Mouse (Mus musculus) MEL-GATA-1-ER (cell line): ENCODE measurements at regions not wholly inside any gene's neighbourhood (a gene's known extent, or its start where the extent isn't known, plus 50 kb on each side); places are given as distances from the start of the nearest gene placed in this dataset.

ENCODE experiments used
- DNase-seq: peaks from one replicate; pipeline ENCODE4 v3.0.0-alpha.2; 2012; ENCODE audit warnings: low read depth; ENCODE audit errors: extremely low read depth

GRCm38 (mm10) chr10:21672171-21672570 lies 79.2 kb downstream of the 1700020N01Rik start:
- DNase-seq: no peak

- DNase-seq: no peak
Observed at GRCm38 (mm10) chr10:21672666-21673065, 79.7 kb downstream of the 1700020N01Rik start.

- no peak for DNase-seq
Observed at GRCm38 (mm10) chr10:21673831-21674230, 80.9 kb downstream of the 1700020N01Rik start.

- no peak for DNase-seq
Observed at GRCm38 (mm10) chr10:21675786-21676185, 82.8 kb downstream of the 1700020N01Rik start.

GRCm38 (mm10) chr10:21677911-21678310 lies 85.0 kb downstream of the 1700020N01Rik start:
- no peak for DNase-seq

- no peak for DNase-seq
Observed at GRCm38 (mm10) chr10:21678372-21678771, 85.4 kb downstream of the 1700020N01Rik start.

- no peak for DNase-seq
Observed at GRCm38 (mm10) chr10:21678811-21679451, 86.0 kb downstream of the 1700020N01Rik start.

- no peak for DNase-seq
Observed at GRCm38 (mm10) chr10:21680789-21681188, 87.8 kb downstream of the 1700020N01Rik start.

GRCm38 (mm10) chr10:21684286-21685013 lies 91.5 kb downstream of the 1700020N01Rik start:
- DNase-seq: no peak

GRCm38 (mm10) chr10:21685122-21685798 lies 92.3 kb downstream of the 1700020N01Rik start:
- DNase-seq: no peak

GRCm38 (mm10) chr10:21686060-21686459 lies 93.1 kb downstream of the 1700020N01Rik start:
- no peak for DNase-seq

GRCm38 (mm10) chr10:21687484-21687883 lies 94.5 kb downstream of the 1700020N01Rik start:
- DNase-seq: peak; percentile 57

- DNase-seq: no peak
Observed at GRCm38 (mm10) chr10:21688513-21688912, 95.6 kb downstream of the 1700020N01Rik start.

GRCm38 (mm10) chr10:21689847-21690269 lies 96.9 kb downstream of the 1700020N01Rik start:
- DNase-seq: peak; percentile 40

GRCm38 (mm10) chr10:21695185-21695584 lies 102.2 kb downstream of the 1700020N01Rik start:
- DNase-seq: no peak

GRCm38 (mm10) chr10:21696671-21697070 lies 103.7 kb downstream of the 1700020N01Rik start:
- DNase-seq: no peak

- no peak for DNase-seq
Observed at GRCm38 (mm10) chr10:21701580-21701979, 108.6 kb downstream of the 1700020N01Rik start.

- DNase-seq: no peak
Observed at GRCm38 (mm10) chr10:21702134-21702533, 109.2 kb downstream of the 1700020N01Rik start.

GRCm38 (mm10) chr10:21711866-21712265 lies 118.9 kb downstream of the 1700020N01Rik start:
- DNase-seq: no peak

GRCm38 (mm10) chr10:21712828-21713227 lies 119.9 kb downstream of the 1700020N01Rik start:
- DNase-seq: no peak

GRCm38 (mm10) chr10:21715436-21715835 lies 122.5 kb downstream of the 1700020N01Rik start:
- no peak for DNase-seq

- no peak for DNase-seq
Observed at GRCm38 (mm10) chr10:21718189-21718588, 125.2 kb downstream of the 1700020N01Rik start.
